Mouse (Mus musculus) forebrain, embryonic 16.5 days (tissue): ENCODE measurements around the gene Wsb2. TPM values are rescaled to one million over a fixed set of nuclear protein-coding genes. Genes with fewer than 3 reads are reported as not detected.

ENCODE experiments used
- ATAC-seq: fragments of 200-750 bp; cut with Nextera tagmentation; 2 replicates; pipeline ENCODE4 v1.8.0; 2017; ENCODE audit warnings: mild to moderate bottlenecking, moderate library complexity
- H3K27ac ChIP-seq: fragments of 300-500 bp; sonication (generic); 2 replicates; pipeline ENCODE4 v1.5.1; 2014; ENCODE audit warnings: low read length, control low read depth
- H3K27me3 ChIP-seq: fragments of 300-500 bp; sonication (generic); replicated peaks from 2 replicates; pipeline ENCODE4 v1.6.1; 2014; ENCODE audit warnings: low read length; ENCODE audit not compliant: control insufficient read depth, insufficient read depth
- H3K36me3 ChIP-seq: fragments of 300-500 bp; sonication (generic); 2 replicates; pipeline ENCODE4 v1.6.1; 2014; ENCODE audit not compliant: control insufficient read depth, insufficient read depth
- H3K4me1 ChIP-seq: fragments of 300-500 bp; sonication (generic); replicated peaks from 2 replicates; pipeline ENCODE4 v1.6.1; 2014; ENCODE audit warnings: low read length; ENCODE audit not compliant: control insufficient read depth, insufficient read depth
- H3K4me2 ChIP-seq: fragments of 300-500 bp; sonication (generic); 2 replicates; pipeline ENCODE4 v1.6.1; 2014; ENCODE audit warnings: mild to moderate bottlenecking, low read length, control low read depth
- H3K4me3 ChIP-seq: fragments of 300-500 bp; sonication (generic); replicated peaks from 2 replicates; pipeline ENCODE4 v1.5.1; 2014; ENCODE audit warnings: mild to moderate bottlenecking, low read length, control low read depth
- H3K9ac ChIP-seq: fragments of 300-500 bp; sonication (generic); replicated peaks from 2 replicates; pipeline ENCODE4 v1.6.1; 2014; ENCODE audit warnings: low read depth, low read length, control low read depth
- H3K9me3 ChIP-seq: fragments of 300-500 bp; sonication (generic); 2 replicates; pipeline ENCODE4 v1.6.1; 2016; ENCODE audit warnings: low read length; ENCODE audit not compliant: control insufficient read depth
- WGBS: fragments of 180-500 bp; shearing (Covaris S2); extraction: QIAGEN DNeasy Blood & Tissue Kit; methylation state at CpG from one replicate; pipeline ENCODE4 v1.1.7; 2014; 5-methylcytosine and 5-hydroxymethylcytosine counted together
- polyA plus RNA-seq: library from polyadenylated mRNA; unstranded; fragments of >200 nt; fragmentation: Nextera tagmentation; extraction: Ambion mirVana; gene quantifications from 2 replicates; pipeline ENCODE4 v1.2.1, GENCODE M21; 2015

Wsb2 gene
- polyA plus RNA-seq: 216 and 227 TPM in 2 replicates

DNA sequence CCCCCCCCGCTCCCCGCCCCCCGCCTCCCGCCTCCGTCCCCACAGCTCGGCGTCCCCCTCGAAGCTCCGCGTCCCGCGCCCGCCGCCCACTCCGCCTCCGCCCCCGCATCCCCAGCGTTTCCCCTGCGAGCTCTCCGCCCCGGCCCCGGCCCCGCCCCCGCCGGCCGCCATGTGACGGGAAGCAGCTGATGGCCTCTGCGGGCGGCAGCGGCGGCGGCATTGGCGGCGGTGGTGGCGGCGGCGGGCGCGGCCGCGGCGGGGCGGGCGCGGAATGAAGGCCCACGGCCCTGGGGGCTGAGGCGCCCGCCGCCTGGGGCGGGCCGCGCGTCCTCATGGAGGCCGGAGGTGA, at the start of gene Wsb2:
Wsb2 (plus strand) TSS at position 176 of the 349 bp plus-strand sequence.
- Histone ChIP-seq H3K4me2 (peak within 1 kb of the TSS; percentile 94), H3K9me3 (no peaks in the 10 kb centered on the region), H3K9ac (peak within 1 kb of the TSS; percentile 98), H3K4me1 (peaks cover 35% of the 10 kb centered on the region), H3K4me3 (peak within 1 kb of the TSS; percentile 99), H3K27me3 (no peaks in the 10 kb centered on the region), H3K27ac (peak within 1 kb of the TSS; percentile 86), H3K36me3 (no peaks in the 10 kb centered on the region)
- ATAC-seq: peak; percentile 87
- WGBS: 1% methylated on average over 24 of the region's 54 CpGs

DNA sequence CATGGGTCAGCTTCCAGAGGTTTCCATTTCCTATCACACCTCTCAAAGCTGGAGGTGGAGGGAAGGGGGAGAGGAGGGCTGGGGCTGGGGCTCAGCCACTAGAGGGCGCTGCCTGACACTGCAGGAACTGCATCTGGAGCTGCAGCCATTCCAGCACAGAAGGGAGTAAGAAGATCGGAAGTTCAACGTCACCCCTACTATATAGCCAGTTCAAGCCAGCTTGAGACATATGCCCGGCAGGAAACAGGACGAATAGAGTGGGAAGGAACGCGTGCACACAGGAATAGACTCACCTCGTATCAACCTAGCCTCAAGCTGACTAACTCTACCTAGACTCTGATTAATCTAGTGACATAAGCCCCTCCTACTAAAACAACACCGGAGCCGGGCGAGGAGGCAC, 49.4 kb upstream of the Wsb2 start:
- Histone ChIP-seq H3K4me1 (no peaks in the 10 kb centered on the region), H3K4me2 (no peak overlapping the region), H3K36me3 (no peaks in the 10 kb centered on the region), H3K27me3 (no peaks in the 10 kb centered on the region), H3K9ac (no peak overlapping the region), H3K9me3 (peaks cover 4% of the 10 kb centered on the region; the same call in 1 of the 2 replicates), H3K27ac (no peak overlapping the region), H3K4me3 (no peak overlapping the region)
- WGBS: 38% methylated on average over 11 of the region's 11 CpGs
- ATAC-seq: no peak

- no peak for ATAC-seq
- Histone ChIP-seq H3K36me3 (no peaks in the 10 kb centered on the region), H3K27ac (no peak overlapping the region), H3K4me2 (no peak overlapping the region), H3K9me3 (no peaks in the 10 kb centered on the region), H3K9ac (no peak overlapping the region), H3K4me3 (no peak overlapping the region), H3K27me3 (0 out of 2 replicates have a peak, but pooled peaks cover 2% of the 10 kb centered on the region), H3K4me1 (no peaks in the 10 kb centered on the region)
- 25% methylated on average over 14 of the region's 14 CpGs for WGBS
Observed at GRCm38 (mm10) chr5:117313420-117313819, 43.7 kb upstream of the Wsb2 start.

DNA sequence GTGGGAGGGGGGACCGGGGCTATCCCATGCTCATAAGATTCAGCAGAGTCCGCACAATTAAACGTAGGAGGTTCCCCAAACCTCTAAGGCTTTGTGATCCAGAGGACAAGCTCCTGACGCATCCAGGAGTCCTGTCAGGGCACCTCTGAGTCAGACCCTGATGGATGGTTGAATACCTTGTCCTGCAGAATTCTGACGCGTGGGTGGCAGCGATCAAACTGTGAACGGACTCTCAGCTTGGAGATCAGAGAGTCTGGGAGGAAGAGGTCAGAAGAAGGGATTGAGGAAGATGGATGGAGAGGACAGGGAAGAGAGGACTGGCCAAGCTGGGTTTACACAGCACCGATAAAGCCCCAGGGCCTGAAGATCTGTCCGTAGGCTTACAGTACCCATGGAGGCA, 43.2 kb upstream of the Wsb2 start:
- Histone ChIP-seq H3K4me1 (0 out of 2 replicates have a peak, but pooled peaks cover 2% of the 10 kb centered on the region), H3K27ac (no peak overlapping the region), H3K27me3 (0 out of 2 replicates have a peak, but pooled peaks cover 2% of the 10 kb centered on the region), H3K9ac (no peak overlapping the region), H3K4me2 (no peak overlapping the region), H3K9me3 (no peaks in the 10 kb centered on the region), H3K36me3 (no peaks in the 10 kb centered on the region), H3K4me3 (no peak overlapping the region)
- 45% methylated on average over 10 of the region's 10 CpGs for WGBS
- no peak for ATAC-seq

DNA sequence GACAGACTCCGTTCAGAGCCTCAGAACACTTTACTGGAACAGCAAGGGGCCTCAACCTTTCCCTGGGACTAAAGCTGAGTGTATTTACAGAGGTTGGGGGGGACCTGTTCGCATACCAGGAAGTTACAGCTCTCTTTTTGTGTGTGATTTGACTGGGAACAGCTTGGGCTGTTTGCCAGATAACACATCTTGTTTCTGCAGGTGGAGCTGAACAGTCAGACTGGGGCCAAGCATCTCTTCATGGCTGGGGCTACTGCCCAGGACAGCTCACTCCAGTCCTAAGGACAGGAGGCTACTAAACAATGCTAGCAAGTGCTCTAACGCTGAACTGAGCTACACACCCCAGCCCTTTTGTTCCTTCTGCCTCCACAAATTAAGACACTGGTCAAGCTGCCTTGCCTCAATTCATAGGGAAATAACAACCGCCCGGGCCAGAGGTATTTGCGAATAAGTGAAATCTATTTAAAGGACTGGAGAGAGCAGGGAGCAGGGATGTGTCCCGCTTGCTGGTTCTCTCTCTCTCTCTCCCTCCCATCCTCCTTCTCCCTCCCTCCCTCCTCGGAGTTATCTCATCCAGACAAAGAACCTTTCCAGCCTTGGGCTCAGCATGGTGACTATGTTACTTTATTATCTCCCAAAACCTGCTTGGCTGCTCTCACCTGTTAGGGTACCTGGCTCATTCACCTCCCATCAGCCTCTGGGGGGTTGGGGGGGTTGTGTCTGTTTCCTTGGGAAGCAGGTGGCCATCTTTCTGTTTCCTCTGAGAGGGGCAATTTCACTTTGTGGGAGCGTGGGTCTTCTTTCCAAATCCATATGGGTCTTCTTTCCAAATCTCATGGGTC, 42.3 kb upstream of the Wsb2 start:
- H3K9ac ChIP-seq: no peak overlapping the region
- H3K27ac ChIP-seq: no peak overlapping the region
- no peaks in the 10 kb centered on the region for H3K9me3 ChIP-seq
- no peak overlapping the region for H3K4me3 ChIP-seq
- H3K4me1 ChIP-seq: peaks cover 7% of the 10 kb centered on the region
- no peak overlapping the region for H3K4me2 ChIP-seq
- no peak for ATAC-seq
- 0 out of 2 replicates have a peak, but pooled peaks cover 2% of the 10 kb centered on the region for H3K27me3 ChIP-seq
- 12% methylated on average over 9 of the region's 9 CpGs for WGBS
- no peaks in the 10 kb centered on the region for H3K36me3 ChIP-seq

DNA sequence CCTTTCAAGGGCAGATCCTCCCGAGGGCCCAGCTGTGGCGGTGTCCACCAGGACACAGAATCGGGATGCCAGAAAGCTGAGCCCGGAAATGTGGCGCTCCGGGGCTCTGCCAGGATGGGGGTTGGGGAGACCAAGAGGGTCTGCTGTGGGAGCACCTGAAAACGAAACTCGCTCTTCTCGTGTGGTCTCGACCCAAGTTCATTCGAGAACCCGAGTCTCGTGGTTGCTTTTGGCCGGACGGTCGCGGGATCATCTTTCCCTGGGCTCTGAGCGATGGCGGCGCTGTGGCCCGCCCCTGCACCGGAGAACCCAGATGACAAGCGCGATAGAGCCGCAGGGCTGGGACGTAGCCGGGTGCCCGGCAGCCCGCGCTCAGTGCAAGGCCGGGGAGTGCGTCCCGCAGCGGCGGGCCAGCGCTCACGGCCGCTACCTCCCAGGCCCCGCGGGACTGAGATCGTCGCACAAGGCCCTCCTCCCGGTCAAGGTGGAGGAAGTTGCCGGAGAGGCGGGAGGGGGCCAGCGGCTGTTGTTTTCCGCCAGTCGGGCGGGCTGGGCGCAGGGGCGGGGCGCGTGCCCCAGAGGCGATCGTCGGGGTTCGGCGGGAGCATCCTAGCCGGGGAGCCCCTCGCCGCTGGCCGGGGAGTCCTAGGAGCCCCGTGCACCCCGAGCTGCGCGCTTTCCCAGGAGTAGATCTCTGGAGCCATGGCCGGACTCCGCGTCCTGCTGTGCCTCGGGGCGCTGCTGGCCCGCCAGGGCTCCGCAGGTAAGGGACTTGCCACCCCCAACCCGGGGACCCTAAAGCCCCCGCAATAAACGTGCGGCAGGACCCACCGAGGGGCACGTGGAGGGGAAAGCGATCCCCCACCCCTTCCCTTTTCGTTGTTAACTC, 38.1 kb upstream of the Wsb2 start, which contains the start of gene Vsig10:
Vsig10 (plus strand) TSS at position 343 of the 889 bp plus-strand sequence.
- peak within 1 kb of the TSS; percentile 69 for H3K9ac ChIP-seq
- peak within 1 kb of the TSS; percentile 99 for H3K4me2 ChIP-seq
- no peaks in the 10 kb centered on the region for H3K9me3 ChIP-seq
- peak within 1 kb of the TSS; percentile 64 for H3K4me3 ChIP-seq
- peak; percentile 79 for ATAC-seq
- H3K4me1 ChIP-seq: peaks cover 8% of the 10 kb centered on the region
- H3K27me3 ChIP-seq: peaks cover 2% of the 10 kb centered on the region
- H3K36me3 ChIP-seq: no peaks in the 10 kb centered on the region
- WGBS: under 1% methylated on average over 81 of the region's 81 CpGs
- no peak within 1 kb of the TSS for H3K27ac ChIP-seq

DNA sequence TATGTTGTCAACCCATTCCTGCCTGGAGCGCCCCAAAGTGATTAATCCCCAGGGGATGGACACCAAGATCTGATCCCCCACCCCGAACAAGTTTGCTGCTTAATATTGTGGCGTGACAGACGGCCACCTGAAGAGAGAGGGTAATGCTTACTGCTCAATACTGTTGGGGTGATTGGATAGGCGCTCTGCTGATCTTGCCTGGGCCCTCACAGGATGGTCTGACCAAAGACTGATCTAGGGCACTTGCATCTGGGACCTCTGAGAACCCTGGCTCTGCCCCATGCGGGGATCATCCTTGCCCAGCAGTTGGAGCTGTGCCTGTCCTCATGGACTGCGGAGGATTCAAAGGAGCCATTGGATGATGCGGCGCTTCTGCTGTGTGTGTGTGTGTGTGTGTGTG, 33.4 kb upstream of the Wsb2 start:
- H3K4me1 ChIP-seq: peaks cover 7% of the 10 kb centered on the region
- H3K27me3 ChIP-seq: no peaks in the 10 kb centered on the region; the same call in none of the 2 replicates
- H3K9ac ChIP-seq: no peak overlapping the region
- no peaks in the 10 kb centered on the region for H3K36me3 ChIP-seq
- WGBS: 86% methylated on average over 9 of the region's 9 CpGs
- H3K9me3 ChIP-seq: no peaks in the 10 kb centered on the region
- ATAC-seq: no peak
- no peak overlapping the region for H3K27ac ChIP-seq
- no peak overlapping the region for H3K4me2 ChIP-seq
- no peak overlapping the region for H3K4me3 ChIP-seq

- no peak overlapping the region for H3K9ac ChIP-seq
- H3K27ac ChIP-seq: no peak overlapping the region
- no peak for ATAC-seq
- H3K4me2 ChIP-seq: no peak overlapping the region
- H3K27me3 ChIP-seq: no peaks in the 10 kb centered on the region; the same call in 1 of the 2 replicates
- WGBS: 77% methylated on average over 6 of the region's 6 CpGs
- no peak overlapping the region for H3K4me3 ChIP-seq
- no peaks in the 10 kb centered on the region for H3K36me3 ChIP-seq
- no peaks in the 10 kb centered on the region for H3K4me1 ChIP-seq
- H3K9me3 ChIP-seq: no peaks in the 10 kb centered on the region
Observed at GRCm38 (mm10) chr5:117326408-117326807, 30.7 kb upstream of the Wsb2 start.

DNA sequence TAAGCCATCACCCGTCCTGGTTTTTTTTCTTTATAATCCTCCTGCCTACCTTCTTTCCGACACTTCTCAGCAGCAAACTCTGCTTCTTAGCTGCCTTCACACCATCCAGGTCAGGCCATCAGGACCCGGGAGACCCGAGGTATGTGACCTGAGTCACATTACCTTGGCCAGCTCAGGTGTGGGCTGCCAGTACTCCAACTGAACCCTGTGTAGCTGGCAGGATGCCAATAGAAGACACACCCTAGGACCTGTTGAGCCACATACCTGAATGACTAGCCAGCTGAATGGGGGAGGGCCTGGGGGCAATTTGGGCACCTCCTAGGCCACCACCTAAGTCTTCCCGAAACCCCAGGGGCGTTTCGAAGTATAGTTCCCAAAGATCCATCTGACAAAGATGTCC, 26.6 kb upstream of the Wsb2 start:
- 84% methylated on average over 7 of the region's 7 CpGs for WGBS
- H3K27ac ChIP-seq: no peak overlapping the region
- H3K4me2 ChIP-seq: no peak overlapping the region
- no peak for ATAC-seq
- no peaks in the 10 kb centered on the region for H3K27me3 ChIP-seq
- H3K36me3 ChIP-seq: no peaks in the 10 kb centered on the region
- no peaks in the 10 kb centered on the region for H3K9me3 ChIP-seq
- no peak overlapping the region for H3K9ac ChIP-seq
- H3K4me3 ChIP-seq: no peak overlapping the region
- H3K4me1 ChIP-seq: no peaks in the 10 kb centered on the region
